Comparison of ENCODE assay signal across 18 mouse cellular contexts in genomic region chr3:84172406-84172805, GRCm38 (mm10). TPM values are rescaled to one million over a fixed set of nuclear protein-coding genes. Genes with fewer than 3 reads are reported as not detected.
A peak's percentile ranks its signal among the peaks of the same experiment; 100 is the strongest.
DNase-seq lines count a peak whose midpoint lies in the region; ATAC-seq and TF ChIP-seq lines count a peak whose summit lies in the region.
"Had no signal": no experiment of that assay in that cellular context is flagged by ENCODE, and none has a peak within 500 bp of the region (broad histone marks: within the 10 kb centered on the region; RNA-seq: fewer than 3 reads in every experiment).

No protein-coding gene starts in this region.

- no peaks in the 10 kb centered on the region for H3K9me3 ChIP-seq in hindbrain, postnatal 0 days (ENCODE audit: low read length)
- no peaks in the 10 kb centered on the region for H3K9me3 ChIP-seq in hindbrain, embryonic 12.5 days (replicated peaks)
- no peaks in the 10 kb centered on the region for H3K9me3 ChIP-seq in liver, embryonic 11.5 days (ENCODE audit: control insufficient read depth, low read length)
- H3K9me3 ChIP-seq: heart, embryonic 13.5 days; kidney, embryonic 15.5 days had no signal

- 52% methylated on average over 11 of the region's 11 CpGs for WGBS in hindbrain, postnatal 0 days
- 55% methylated on average over 11 of the region's 11 CpGs for WGBS in hindbrain, embryonic 12.5 days
- WGBS in liver, embryonic 11.5 days: 33% methylated on average over 11 of the region's 11 CpGs

- H3K27ac ChIP-seq in hindbrain, postnatal 0 days: no peak overlapping the region
- no peak overlapping the region for H3K27ac ChIP-seq in hindbrain, embryonic 12.5 days
- no peak overlapping the region for H3K27ac ChIP-seq in liver, embryonic 11.5 days (ENCODE audit: low read depth, low read length)
- no peak overlapping the region for H3K27ac ChIP-seq in gastrocnemius, adult 2 months
- H3K27ac ChIP-seq: heart, embryonic 13.5 days; kidney, embryonic 15.5 days had no signal

- H3K4me2 ChIP-seq in hindbrain, postnatal 0 days (ENCODE audit: low read depth, low read length): no peak overlapping the region
- no peak overlapping the region for H3K4me2 ChIP-seq in hindbrain, embryonic 12.5 days (replicated peaks)
- H3K4me2 ChIP-seq in liver, embryonic 11.5 days: peak overlapping the region; percentile 1; the same call in 1 of the 2 replicates
- H3K4me2 ChIP-seq: heart, embryonic 13.5 days; kidney, embryonic 15.5 days had no signal

- H3K27me3 ChIP-seq in hindbrain, postnatal 0 days (ENCODE audit: insufficient read depth, low read length): no peaks in the 10 kb centered on the region
- H3K27me3 ChIP-seq in hindbrain, embryonic 12.5 days: no peaks in the 10 kb centered on the region
- no peaks in the 10 kb centered on the region for H3K27me3 ChIP-seq in liver, embryonic 11.5 days (replicated peaks; ENCODE audit: control insufficient read depth, insufficient read depth, low read length)
- H3K27me3 ChIP-seq: CH12.LX; heart, embryonic 13.5 days; kidney, embryonic 15.5 days had no signal

- peaks cover 31% of the 10 kb centered on the region for H3K36me3 ChIP-seq in hindbrain, postnatal 0 days (ENCODE audit: insufficient read depth, low read length)
- H3K36me3 ChIP-seq in hindbrain, embryonic 12.5 days: peaks cover 57% of the 10 kb centered on the region
- H3K36me3 ChIP-seq in liver, embryonic 11.5 days (ENCODE audit: control insufficient read depth, insufficient read depth, low read length): no peaks in the 10 kb centered on the region

- H3K9ac ChIP-seq in hindbrain, postnatal 0 days (replicated peaks; ENCODE audit: low read length): no peak overlapping the region
- no peak overlapping the region for H3K9ac ChIP-seq in hindbrain, embryonic 12.5 days
- no peak overlapping the region for H3K9ac ChIP-seq in liver, embryonic 11.5 days (ENCODE audit: low read depth, low read length)
- H3K9ac ChIP-seq: heart, embryonic 13.5 days; kidney, embryonic 15.5 days had no signal

- peak; percentile 71 for ATAC-seq in hindbrain, postnatal 0 days
- ATAC-seq in hindbrain, embryonic 12.5 days (ENCODE audit: low FRiP score): no peak
- no peak for ATAC-seq in liver, embryonic 11.5 days (replicated peaks; ENCODE audit: low FRiP score)
- ATAC-seq: midbrain, embryonic 16.5 days had no signal

- no peak overlapping the region for H3K4me3 ChIP-seq in hindbrain, postnatal 0 days (ENCODE audit: low read length)
- H3K4me3 ChIP-seq in hindbrain, embryonic 12.5 days: no peak overlapping the region
- H3K4me3 ChIP-seq in liver, embryonic 11.5 days (ENCODE audit: low read depth, low read length): no peak overlapping the region
- H3K4me3 ChIP-seq in gastrocnemius, adult 2 months: no peak overlapping the region
- H3K4me3 ChIP-seq: heart, embryonic 13.5 days; kidney, embryonic 15.5 days; layer of hippocampus, adult 2 months had no signal

- TF ChIP-seq CTCF in hindbrain, postnatal 0 days (IDR thresholded peaks at IDR 0.05; ENCODE audit: low read depth): no peak
- TF ChIP-seq CTCF in gastrocnemius, adult 2 months (IDR thresholded peaks at IDR 0.05): no peak

- no peaks in the 10 kb centered on the region for H3K4me1 ChIP-seq in hindbrain, postnatal 0 days (ENCODE audit: insufficient read depth, low read length)
- H3K4me1 ChIP-seq in hindbrain, embryonic 12.5 days: no peaks in the 10 kb centered on the region
- H3K4me1 ChIP-seq in liver, embryonic 11.5 days (replicated peaks; ENCODE audit: control insufficient read depth, insufficient read depth, low read length): no peaks in the 10 kb centered on the region
- H3K4me1 ChIP-seq: heart, embryonic 13.5 days; kidney, embryonic 15.5 days had no signal

- no peak for DNase-seq in hindbrain, postnatal 0 days (ENCODE audit: low spot score)
- DNase-seq in A20 (ENCODE audit: low read depth, low spot score): peak; percentile 75
- peak; percentile 61 for DNase-seq in ES-CJ7 (ENCODE audit: low read depth, low spot score)
- DNase-seq in liver, embryonic 11.5 days (ENCODE audit: low spot score): no peak
- DNase-seq in gastrocnemius, adult 2 months: no peak
- DNase-seq in frontal cortex, postnatal 10 days (ENCODE audit: low spot score in 2 of 2): no peak
- DNase-seq: adrenal gland, postnatal 14 days; gastrocnemius, postnatal 36 days; lung, postnatal 14 days; right cerebral cortex, adult 18-20 months; spleen, adult 18-20 months had no signal

- intact Hi-C loops in gastrocnemius, adult 2 months (cut with DNase I): loop anchor here (10.0 kb wide), 1 partner anchor 372 kb away; no protein-coding TSS in a partner anchor

RNA-seq across cellular contexts. Expression of gene Gm6525, which starts 1.5 kb away (rescaled TPM):
- total RNA-seq in hindbrain, postnatal 0 days (2014; rRNA removed): not detected in 2 replicates
- 2.3 and 2.8 TPM in 2 replicates for polyA plus RNA-seq in hindbrain, postnatal 0 days (2015; fragmentation: Nextera tagmentation; extraction: Ambion mirVana)
- polyA plus RNA-seq in hindbrain, embryonic 12.5 days (2016; fragmentation: Nextera tagmentation; extraction: Ambion mirVana): 1.4 and 2.4 TPM in 2 replicates
- 0.27 and 0.48 TPM in 2 replicates for polyA plus RNA-seq in liver, embryonic 11.5 days (2014; fragmentation: Nextera tagmentation; extraction: Ambion mirVana)
- not detected for total RNA-seq in gastrocnemius, adult 2 months (2021)
- total RNA-seq: gastrocnemius, postnatal 36 days; layer of hippocampus, adult 2 months; liver, adult 2 months had no signal
- polyA plus RNA-seq: liver, adult 2 months had no signal

RNA-seq across cellular contexts. Expression of gene Mnd1, which starts 16.8 kb away (rescaled TPM):
- 0.73 and 0.79 TPM in 2 replicates for total RNA-seq in hindbrain, postnatal 0 days (2014; rRNA removed)
- polyA plus RNA-seq in hindbrain, postnatal 0 days (2015; fragmentation: Nextera tagmentation; extraction: Ambion mirVana): 3.7 and 3.9 TPM in 2 replicates
- 8.0 and 8.1 TPM in 2 replicates for polyA plus RNA-seq in hindbrain, embryonic 12.5 days (2016; fragmentation: Nextera tagmentation; extraction: Ambion mirVana)
- 13.2 and 14.2 TPM in 2 replicates for polyA plus RNA-seq in liver, embryonic 11.5 days (2014; fragmentation: Nextera tagmentation; extraction: Ambion mirVana)
- 1 to 10 TPM; 1.4 to 1.6 TPM for total RNA-seq in gastrocnemius, adult 2 months (2021)

Comparison
In these comparisons a context has a peak if more than half of its experiments do, and no peak if none do; other contexts are left out.
1. DNase-seq: peak in A20 (single experiment) and ES-CJ7 (single experiment); none in hindbrain, postnatal 0 days (single experiment), liver, embryonic 11.5 days (single experiment), gastrocnemius, adult 2 months (single experiment) and frontal cortex, postnatal 10 days (0 of 2).